ENCODE assay signal across 8 mouse cellular contexts in genomic region chr14:45462875-45463475, GRCm38 (mm10). TPM values are rescaled to one million over a fixed set of nuclear protein-coding genes. Genes with fewer than 3 reads are reported as not detected.
DNase-seq lines count a peak whose midpoint lies in the region; ATAC-seq and TF ChIP-seq lines count a peak whose summit lies in the region.

No protein-coding gene starts in this region.

- WGBS in neural tube, embryonic 11.5 days: 39% methylated on average over 10 of the region's 10 CpGs
- 68% methylated on average over 10 of the region's 10 CpGs for WGBS in liver, embryonic 12.5 days (ENCODE audit: insufficient replicate concordance)
- 70% methylated on average over 10 of the region's 10 CpGs for WGBS in stomach, postnatal 0 days

- 0 out of 2 replicates have a peak overlapping the region, but pooled peaks have one; percentile 64 for H3K27ac ChIP-seq in neural tube, embryonic 11.5 days (ENCODE audit: low read depth, low read length)
- peak overlapping the region; percentile 65; the same call in 1 of the 2 replicates for H3K27ac ChIP-seq in liver, embryonic 12.5 days
- H3K27ac ChIP-seq in stomach, postnatal 0 days (replicated peaks): peak overlapping the region; percentile 87

- peaks cover 11% of the 10 kb centered on the region for H3K36me3 ChIP-seq in neural tube, embryonic 11.5 days (ENCODE audit: control insufficient read depth, insufficient read depth, low read length)
- peaks cover 42% of the 10 kb centered on the region for H3K36me3 ChIP-seq in liver, embryonic 12.5 days
- H3K36me3 ChIP-seq in stomach, postnatal 0 days (ENCODE audit: control insufficient read depth, insufficient read depth, low read length): peaks cover 18% of the 10 kb centered on the region

- no peaks in the 10 kb centered on the region for H3K27me3 ChIP-seq in neural tube, embryonic 11.5 days (ENCODE audit: control insufficient read depth, insufficient read depth, low read length)
- no peaks in the 10 kb centered on the region for H3K27me3 ChIP-seq in liver, embryonic 12.5 days (replicated peaks)
- H3K27me3 ChIP-seq in stomach, postnatal 0 days (ENCODE audit: control insufficient read depth, insufficient read depth, low read length): no peaks in the 10 kb centered on the region

- H3K4me3 ChIP-seq in neural tube, embryonic 11.5 days (ENCODE audit: low read depth, low read length): no peak overlapping the region
- no peak overlapping the region for H3K4me3 ChIP-seq in liver, embryonic 12.5 days
- H3K4me3 ChIP-seq in stomach, postnatal 0 days (ENCODE audit: low read depth, low read length): no peak overlapping the region

- no peaks in the 10 kb centered on the region for H3K9me3 ChIP-seq in neural tube, embryonic 11.5 days (ENCODE audit: control insufficient read depth, low read length)
- H3K9me3 ChIP-seq in liver, embryonic 12.5 days (replicated peaks): no peaks in the 10 kb centered on the region
- H3K9me3 ChIP-seq in stomach, postnatal 0 days (ENCODE audit: control insufficient read depth, low read length): no peaks in the 10 kb centered on the region

- ATAC-seq in frontal cortex, adult (ENCODE audit: low TSS enrichment): 0 out of 2 replicates have a peak, but pooled peaks have one; percentile 47
- ATAC-seq in neural tube, embryonic 11.5 days (ENCODE audit: insufficient read depth, low FRiP score, low TSS enrichment): 0 out of 2 replicates have a peak, but pooled peaks have one; percentile 40
- no peak for ATAC-seq in liver, embryonic 12.5 days
- ATAC-seq in stomach, postnatal 0 days (ENCODE audit: low FRiP score, low TSS enrichment): no peak

- H3K4me1 ChIP-seq in neural tube, embryonic 11.5 days (ENCODE audit: control insufficient read depth, insufficient read depth, low read length): peaks cover 19% of the 10 kb centered on the region
- H3K4me1 ChIP-seq in liver, embryonic 12.5 days: peaks cover 8% of the 10 kb centered on the region; the same call in 1 of the 2 replicates
- H3K4me1 ChIP-seq in stomach, postnatal 0 days (replicated peaks; ENCODE audit: control insufficient read depth, insufficient read depth): no peaks in the 10 kb centered on the region

- no peak overlapping the region for H3K4me2 ChIP-seq in neural tube, embryonic 11.5 days (ENCODE audit: low read depth)
- no peak overlapping the region for H3K4me2 ChIP-seq in liver, embryonic 12.5 days
- no peak overlapping the region for H3K4me2 ChIP-seq in stomach, postnatal 0 days (replicated peaks; ENCODE audit: low read depth)

- TF ChIP-seq EP300 in stomach, postnatal 0 days (optimal IDR thresholded peaks at IDR 0.05): no peak

- H3K9ac ChIP-seq in neural tube, embryonic 11.5 days (ENCODE audit: low read length): no peak overlapping the region
- H3K9ac ChIP-seq in liver, embryonic 12.5 days: no peak overlapping the region
- no peak overlapping the region for H3K9ac ChIP-seq in stomach, postnatal 0 days (ENCODE audit: low read length)

- DNase-seq in frontal cortex, postnatal 10 days (ENCODE audit: low spot score in 2 of 2): no peak
- no peak for DNase-seq in neural tube, embryonic 11.5 days (ENCODE audit: low spot score)
- DNase-seq in neural tube, embryonic 10.5 days (ENCODE audit: extremely low spot score, low spot score): no peak
- no peak for DNase-seq in stomach, postnatal 0 days (ENCODE audit: low spot score)
- no peak for DNase-seq in adrenal gland, adult 8-10 months
- DNase-seq in lung, postnatal 25 days (ENCODE audit: low spot score): no peak

- TF ChIP-seq CTCF in stomach, postnatal 0 days (IDR thresholded peaks at IDR 0.05; ENCODE audit: low read depth): no peak

RNA-seq across cellular contexts. Expression of gene Gnpnat1, which starts 58.3 kb away (rescaled TPM):
- 39.7 and 40.3 TPM in 2 replicates for polyA plus RNA-seq in neural tube, embryonic 11.5 days (2014; fragmentation: Nextera tagmentation; extraction: Ambion mirVana)
- 33.3 and 35.4 TPM in 2 replicates for polyA plus RNA-seq in liver, embryonic 12.5 days (2016; fragmentation: Nextera tagmentation; extraction: Ambion mirVana)
- polyA plus RNA-seq in stomach, postnatal 0 days (2015; fragmentation: Nextera tagmentation; extraction: Ambion mirVana): 44.3 and 45.3 TPM in 2 replicates
- total RNA-seq in adrenal gland, adult 8-10 months (2022): 10 to 100 TPM; 26.6 to 37.7 (median 31.8) TPM

Comparison
In these comparisons a context has a peak if more than half of its experiments do, and no peak if none do; other contexts are left out.
1. ATAC-seq: peak in frontal cortex, adult (single experiment) and neural tube, embryonic 11.5 days (single experiment); none in liver, embryonic 12.5 days (single experiment) and stomach, postnatal 0 days (single experiment).
2. Peak in every context shown above with its lines, with median percentiles within 50 percentile points of each other: H3K27ac ChIP-seq.